ENCODE assay signal across 9 mouse cellular contexts in the genomic region with DNA sequence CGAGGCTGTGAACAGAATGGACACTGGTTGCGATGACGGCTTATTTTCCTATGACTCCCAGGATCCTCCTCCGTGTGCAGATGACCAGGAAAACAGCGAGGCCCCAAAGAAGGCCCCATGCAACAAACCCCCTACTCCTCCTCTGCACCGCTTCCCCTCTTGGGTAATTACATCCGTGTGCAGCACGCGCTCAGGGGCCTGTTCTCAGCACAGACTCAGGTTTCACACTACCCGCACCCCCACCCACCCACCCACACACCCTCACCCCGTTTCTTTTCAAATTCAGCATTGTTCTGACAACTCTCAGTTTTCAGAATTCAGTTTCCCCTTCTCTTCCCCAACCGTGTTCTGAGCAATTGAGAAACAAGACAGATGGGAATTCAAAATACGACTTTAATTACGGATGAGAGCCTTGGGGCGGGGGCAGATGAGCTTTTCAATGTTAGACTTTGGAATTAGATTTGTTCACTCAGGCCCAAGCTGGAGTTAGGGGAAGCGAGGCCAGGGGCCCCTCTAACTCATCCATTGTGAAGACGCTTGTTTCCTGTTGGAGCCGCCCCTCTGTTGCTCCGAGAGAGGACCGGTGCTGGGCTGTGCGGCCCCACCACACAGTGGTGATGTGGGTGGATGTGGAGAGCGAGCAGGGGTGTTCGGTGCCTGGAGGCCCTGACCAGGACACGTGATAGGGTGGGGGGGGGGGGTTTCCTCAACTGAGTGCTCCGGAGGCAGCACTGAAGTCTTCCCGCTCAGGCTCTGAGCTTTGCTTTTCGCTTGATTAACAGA. TPM values are rescaled to one million over a fixed set of nuclear protein-coding genes. Genes with fewer than 3 reads are reported as not detected.
DNase-seq lines count a peak whose midpoint lies in the region; ATAC-seq and TF ChIP-seq lines count a peak whose summit lies in the region.
"Had no signal": no experiment of that assay in that cellular context is flagged by ENCODE, and none has a peak within 500 bp of the region (broad histone marks: within the 10 kb centered on the region; RNA-seq: fewer than 3 reads in every experiment).

No protein-coding gene starts in this region.

- DNase-seq in CD4-positive, CD25-positive, alpha-beta regulatory T cell, adult 2 months (ENCODE audit: low read depth, low spot score): peak; percentile 21
- DNase-seq in R1 (ENCODE audit: low read depth, low spot score): peak; percentile 21
- no peak for DNase-seq in forebrain, postnatal 0 days
- no peak for DNase-seq in midbrain, embryonic 11.5 days (ENCODE audit: low spot score, missing footprints)
- DNase-seq in cerebellum, adult 8-10 months: no peak
- DNase-seq in right cerebral cortex, postnatal 4 days: no peak
- no peak for DNase-seq in right cerebral cortex, postnatal 25 days
- DNase-seq: spleen, adult 18-20 months had no signal

- H3K9ac ChIP-seq in forebrain, postnatal 0 days: no peak overlapping the region
- H3K9ac ChIP-seq in midbrain, embryonic 11.5 days (ENCODE audit: low read length): peak overlapping the region; percentile 16; the same call in 1 of the 2 replicates

- no peak overlapping the region for H3K4me3 ChIP-seq in forebrain, postnatal 0 days (ENCODE audit: low read depth, low read length)
- H3K4me3 ChIP-seq in midbrain, embryonic 11.5 days (ENCODE audit: low read depth, low read length): no peak overlapping the region

- WGBS in forebrain, postnatal 0 days: 37% methylated on average over 27 of the region's 27 CpGs
- WGBS in midbrain, embryonic 11.5 days: 56% methylated on average over 27 of the region's 27 CpGs

- ATAC-seq in CD4-positive, CD25-positive, alpha-beta regulatory T cell, adult 4 months: no peak
- ATAC-seq in forebrain, postnatal 0 days: peak; percentile 58
- peak; percentile 89 for ATAC-seq in midbrain, embryonic 11.5 days (ENCODE audit: low FRiP score)

- H3K4me1 ChIP-seq in forebrain, postnatal 0 days (ENCODE audit: insufficient read depth): peaks cover 3% of the 10 kb centered on the region; the same call in 1 of the 2 replicates
- H3K4me1 ChIP-seq in midbrain, embryonic 11.5 days (ENCODE audit: control insufficient read depth, insufficient read depth, low read length): peaks cover 7% of the 10 kb centered on the region; the same call in 1 of the 2 replicates

- no peak for TF ChIP-seq CTCF in forebrain, postnatal 0 days (IDR thresholded peaks at IDR 0.05; ENCODE audit: low read depth)

- H3K4me2 ChIP-seq in forebrain, postnatal 0 days (ENCODE audit: low read depth): peak overlapping the region; percentile 26
- H3K4me2 ChIP-seq in midbrain, embryonic 11.5 days: no peak overlapping the region

- H3K27ac ChIP-seq in forebrain, postnatal 0 days (ENCODE audit: low read depth, low read length): no peak overlapping the region
- peak overlapping the region; percentile 20; the same call in 1 of the 2 replicates for H3K27ac ChIP-seq in midbrain, embryonic 11.5 days (ENCODE audit: low read depth, low read length)

- no peaks in the 10 kb centered on the region for H3K36me3 ChIP-seq in forebrain, postnatal 0 days (ENCODE audit: insufficient read depth)
- no peaks in the 10 kb centered on the region for H3K36me3 ChIP-seq in midbrain, embryonic 11.5 days (ENCODE audit: control insufficient read depth, insufficient read depth, low read length)

- no peaks in the 10 kb centered on the region for H3K9me3 ChIP-seq in forebrain, postnatal 0 days (ENCODE audit: low read length)
- H3K9me3 ChIP-seq in midbrain, embryonic 11.5 days (ENCODE audit: control insufficient read depth, low read length): no peaks in the 10 kb centered on the region

- H3K27me3 ChIP-seq in forebrain, postnatal 0 days (ENCODE audit: insufficient read depth, low read length): no peaks in the 10 kb centered on the region
- no peaks in the 10 kb centered on the region for H3K27me3 ChIP-seq in midbrain, embryonic 11.5 days (ENCODE audit: control insufficient read depth, insufficient read depth, low read length)

RNA-seq across cellular contexts. Expression of a gene that starts 55.3 kb away (rescaled TPM):
- polyA plus RNA-seq in CD4-positive, CD25-positive, alpha-beta regulatory T cell, adult 4 months (2017; shearing (Covaris generic)): not detected
- total RNA-seq in forebrain, postnatal 0 days (2014; rRNA removed): 2.4 and 3.1 TPM in 2 replicates
- 0.73 and 1.0 TPM in 2 replicates for polyA plus RNA-seq in forebrain, postnatal 0 days (2015; fragmentation: Nextera tagmentation; extraction: Ambion mirVana)
- 2.8 and 3.1 TPM in 2 replicates for polyA plus RNA-seq in midbrain, embryonic 11.5 days (2014; fragmentation: Nextera tagmentation; extraction: Ambion mirVana)

RNA-seq across cellular contexts. Expression of a gene that starts 59.3 kb away (rescaled TPM):
- polyA plus RNA-seq in CD4-positive, CD25-positive, alpha-beta regulatory T cell, adult 4 months (2017; shearing (Covaris generic)): 1 to 10 TPM; 1.1 to 2.0 TPM
- total RNA-seq in forebrain, postnatal 0 days (2014; rRNA removed): 14.0 and 19.1 TPM in 2 replicates
- polyA plus RNA-seq in forebrain, postnatal 0 days (2015; fragmentation: Nextera tagmentation; extraction: Ambion mirVana): 38.9 and 42.1 TPM in 2 replicates
- polyA plus RNA-seq in midbrain, embryonic 11.5 days (2014; fragmentation: Nextera tagmentation; extraction: Ambion mirVana): 36.9 and 37.1 TPM in 2 replicates

Comparison
In these comparisons a context has a peak if more than half of its experiments do, and no peak if none do; other contexts are left out.
1. DNase-seq: peak in CD4-positive, CD25-positive, alpha-beta regulatory T cell, adult 2 months (single experiment) and R1 (single experiment); none in forebrain, postnatal 0 days (single experiment), midbrain, embryonic 11.5 days (single experiment), cerebellum, adult 8-10 months (single experiment), right cerebral cortex, postnatal 4 days (single experiment) and right cerebral cortex, postnatal 25 days (single experiment).
2. RNA of a gene that starts 59.3 kb away (polyA plus RNA-seq): 38.9 to 42.1 TPM in forebrain, postnatal 0 days and 36.9 to 37.1 TPM in midbrain, embryonic 11.5 days; 1.1 to 2.0 TPM in CD4-positive, CD25-positive, alpha-beta regulatory T cell, adult 4 months; every median in the first group is over 10 times any median in the second.